Mouse (Mus musculus) E14TG2a.4 (cell line): ENCODE measurements around the gene 4930435E12Rik.

Experiments
- CTCF ChIP-seq: conservative IDR thresholded peaks from 2 replicates; pipeline ENCODE4 v1.5.1; 2014; ENCODE audit warnings: low read length
- NANOG ChIP-seq: IDR thresholded peaks from 2 replicates; pipeline ENCODE4 v1.6.1; 2014; ENCODE audit warnings: borderline replicate concordance, low read length, mixed read lengths
- POU5F1 ChIP-seq: IDR thresholded peaks from 2 replicates; pipeline ENCODE4 v1.6.1; 2014; ENCODE audit warnings: low read length, borderline replicate concordance

GRCm38 (mm10) chr16:38781946-38782345, 46.6 kb downstream of the 4930435E12Rik start:
- TF ChIP-seq CTCF: no peak
- TF ChIP-seq POU5F1: no peak
- no peak for TF ChIP-seq NANOG
